Comparison of ENCODE assay signal across 16 mouse cellular contexts in the genomic region with DNA sequence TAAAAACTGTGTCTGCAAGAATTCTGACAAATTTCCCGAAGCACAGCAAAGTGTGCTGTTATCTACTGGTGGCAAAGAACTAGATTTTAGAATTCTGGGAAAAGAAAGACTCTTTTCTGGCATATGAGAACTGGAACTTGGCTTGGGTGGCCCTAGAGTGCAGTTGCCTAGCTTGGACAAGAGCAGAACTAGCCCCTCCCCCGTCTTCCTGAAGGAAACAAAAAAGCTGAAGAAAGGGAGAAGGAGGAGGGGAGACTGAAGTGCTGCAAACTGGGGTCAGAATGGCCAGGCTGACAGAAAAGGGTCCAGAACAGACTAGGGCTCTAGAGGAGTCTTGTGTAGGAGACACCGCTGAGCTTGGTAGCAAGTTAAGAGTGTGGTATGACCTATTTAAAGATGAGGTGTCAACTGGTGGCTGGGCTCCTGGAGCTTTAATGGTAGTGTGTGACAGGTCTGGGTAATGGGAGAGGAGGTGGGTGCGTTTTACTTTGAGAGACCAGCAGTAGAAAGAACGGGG. TPM values are rescaled to one million over a fixed set of nuclear protein-coding genes. Genes with fewer than 3 reads are reported as not detected.
DNase-seq lines count a peak whose midpoint lies in the region; ATAC-seq and TF ChIP-seq lines count a peak whose summit lies in the region.
"Had no signal": no experiment of that assay in that cellular context is flagged by ENCODE, and none has a peak within 500 bp of the region (broad histone marks: within the 10 kb centered on the region; RNA-seq: fewer than 3 reads in every experiment).

No protein-coding gene starts in this region.

- H3K27ac ChIP-seq in heart, embryonic 15.5 days = 0 out of 2 replicates have a peak overlapping the region, but pooled peaks have one; percentile 2
- H3K27ac ChIP-seq in lung, embryonic 16.5 days (ENCODE audit: low read length) = peak overlapping the region; percentile 44; the same call in 1 of the 2 replicates
- peak overlapping the region; percentile 10; the same call in 1 of the 2 replicates for H3K27ac ChIP-seq in limb, embryonic 11.5 days (replicated peaks; ENCODE audit: low read depth, low read length)
- no peak overlapping the region for H3K27ac ChIP-seq in neural tube, embryonic 15.5 days (replicated peaks)
- H3K27ac ChIP-seq: liver, embryonic 12.5 days had no signal

- no peak overlapping the region for H3K4me3 ChIP-seq in heart, embryonic 15.5 days
- no peak overlapping the region for H3K4me3 ChIP-seq in lung, embryonic 16.5 days (ENCODE audit: low read length)
- no peak overlapping the region for H3K4me3 ChIP-seq in lung, adult 2 months (replicated peaks; ENCODE audit: extremely low read depth, low read depth, low read length)
- H3K4me3 ChIP-seq in limb, embryonic 11.5 days (ENCODE audit: low read depth, low read length) = no peak overlapping the region
- no peak overlapping the region for H3K4me3 ChIP-seq in neural tube, embryonic 15.5 days (replicated peaks)
- H3K4me3 ChIP-seq: liver, embryonic 12.5 days had no signal

- H3K36me3 ChIP-seq in heart, embryonic 15.5 days = no peaks in the 10 kb centered on the region
- no peaks in the 10 kb centered on the region for H3K36me3 ChIP-seq in lung, embryonic 16.5 days (ENCODE audit: control insufficient read depth, insufficient read depth, low read length)
- no peaks in the 10 kb centered on the region for H3K36me3 ChIP-seq in limb, embryonic 11.5 days (ENCODE audit: control insufficient read depth, insufficient read depth, low read length)
- no peaks in the 10 kb centered on the region for H3K36me3 ChIP-seq in neural tube, embryonic 15.5 days
- H3K36me3 ChIP-seq: liver, embryonic 12.5 days had no signal

- no peak for TF ChIP-seq CTCF in lung, adult 2 months (IDR thresholded peaks at IDR 0.05; ENCODE audit: insufficient read depth, low read length)

- no peak for DNase-seq in heart, adult 9 months (ENCODE audit: low spot score in 2 of 2)
- DNase-seq in lung, adult 2 months = no peak
- DNase-seq in embryo, embryonic 10 days (ENCODE audit: low spot score) = peak; percentile 31
- DNase-seq in limb, embryonic 11.5 days (ENCODE audit: low spot score) = peak; percentile 34
- DNase-seq in layer of hippocampus, adult 8-10 months (ENCODE audit: low spot score in 2 of 2) = no peak
- DNase-seq: adrenal gland, adult 8-10 months; cerebellum, adult 8-10 months; gastrocnemius, postnatal 36 days; layer of hippocampus, adult 9-11 months had no signal

- H3K9ac ChIP-seq in heart, embryonic 15.5 days = no peak overlapping the region
- no peak overlapping the region for H3K9ac ChIP-seq in lung, embryonic 16.5 days (ENCODE audit: low read length)
- no peak overlapping the region for H3K9ac ChIP-seq in limb, embryonic 11.5 days (ENCODE audit: low read length)
- H3K9ac ChIP-seq in neural tube, embryonic 15.5 days (replicated peaks) = no peak overlapping the region
- H3K9ac ChIP-seq: liver, embryonic 12.5 days had no signal

- WGBS in heart, embryonic 15.5 days = 31% methylated on average over 5 of the region's 5 CpGs
- WGBS in lung, embryonic 16.5 days = 20% methylated on average over 5 of the region's 5 CpGs
- WGBS in lung, adult 2 months = 32% methylated on average over 5 of the region's 5 CpGs
- WGBS in limb, embryonic 11.5 days = 23% methylated on average over 5 of the region's 5 CpGs
- WGBS in neural tube, embryonic 15.5 days = 37% methylated on average over 5 of the region's 5 CpGs

- H3K9me3 ChIP-seq in heart, embryonic 15.5 days (replicated peaks) = no peaks in the 10 kb centered on the region
- H3K9me3 ChIP-seq in lung, embryonic 16.5 days (ENCODE audit: control insufficient read depth, low read length) = no peaks in the 10 kb centered on the region
- no peaks in the 10 kb centered on the region for H3K9me3 ChIP-seq in limb, embryonic 11.5 days (ENCODE audit: control insufficient read depth, low read length)
- no peaks in the 10 kb centered on the region for H3K9me3 ChIP-seq in neural tube, embryonic 15.5 days (replicated peaks)
- H3K9me3 ChIP-seq: liver, embryonic 12.5 days had no signal

- TF ChIP-seq POLR2A in lung, adult 2 months (IDR thresholded peaks at IDR 0.05; ENCODE audit: borderline replicate concordance, extremely low read depth, low read depth, low read length) = no peak

- peaks cover 18% of the 10 kb centered on the region; the same call in 1 of the 2 replicates for H3K4me1 ChIP-seq in heart, embryonic 15.5 days (replicated peaks)
- peaks cover 17% of the 10 kb centered on the region for H3K4me1 ChIP-seq in lung, embryonic 16.5 days (replicated peaks; ENCODE audit: control insufficient read depth, insufficient read depth, low read length)
- no peaks in the 10 kb centered on the region for H3K4me1 ChIP-seq in lung, adult 2 months (ENCODE audit: control insufficient read depth, insufficient read depth, low read length)
- peaks cover 17% of the 10 kb centered on the region for H3K4me1 ChIP-seq in limb, embryonic 11.5 days (ENCODE audit: control insufficient read depth, insufficient read depth, low read length)
- H3K4me1 ChIP-seq in neural tube, embryonic 15.5 days = peaks cover 6% of the 10 kb centered on the region; the same call in 1 of the 2 replicates
- H3K4me1 ChIP-seq: liver, embryonic 12.5 days had no signal

- ATAC-seq in heart, embryonic 15.5 days (replicated peaks; ENCODE audit: insufficient number of reproducible peaks, insufficient read depth, low FRiP score, low read depth) = no peak
- ATAC-seq in lung, embryonic 16.5 days (ENCODE audit: low read depth) = peak; percentile 63; the same call in 1 of the 2 replicates
- ATAC-seq in limb, embryonic 11.5 days (ENCODE audit: insufficient number of reproducible peaks, low FRiP score, low TSS enrichment, low read depth) = no peak
- ATAC-seq in neural tube, embryonic 15.5 days (ENCODE audit: low FRiP score) = no peak
- ATAC-seq: hindbrain, postnatal 0 days; liver, embryonic 12.5 days had no signal

- no peaks in the 10 kb centered on the region for H3K27me3 ChIP-seq in heart, embryonic 15.5 days
- no peaks in the 10 kb centered on the region for H3K27me3 ChIP-seq in lung, embryonic 16.5 days (ENCODE audit: control insufficient read depth, insufficient read depth, low read depth, low read length)
- H3K27me3 ChIP-seq in limb, embryonic 11.5 days (ENCODE audit: control insufficient read depth, insufficient read depth, low read length) = no peaks in the 10 kb centered on the region
- H3K27me3 ChIP-seq in neural tube, embryonic 15.5 days (replicated peaks) = no peaks in the 10 kb centered on the region

- H3K4me2 ChIP-seq in heart, embryonic 15.5 days = no peak overlapping the region
- peak overlapping the region; percentile 4; the same call in 1 of the 2 replicates for H3K4me2 ChIP-seq in lung, embryonic 16.5 days (ENCODE audit: low read depth, low read length)
- H3K4me2 ChIP-seq in limb, embryonic 11.5 days (ENCODE audit: low read depth, severe bottlenecking) = no peak overlapping the region
- H3K4me2 ChIP-seq in neural tube, embryonic 15.5 days = no peak overlapping the region
- H3K4me2 ChIP-seq: liver, embryonic 12.5 days had no signal

RNA-seq across cellular contexts. Expression of gene Sox11, which starts 31.0 kb away (rescaled TPM):
- polyA plus RNA-seq in heart, embryonic 15.5 days (2015; fragmentation: Nextera tagmentation; extraction: Ambion mirVana) = 13.6 and 13.7 TPM in 2 replicates
- polyA plus RNA-seq in lung, embryonic 16.5 days (2015; fragmentation: Nextera tagmentation; extraction: Ambion mirVana) = 25.4 and 29.0 TPM in 2 replicates
- 5.4 and 5.9 TPM in 2 replicates for polyA plus RNA-seq in lung, adult 2 months (2012; rRNA removed)
- polyA plus RNA-seq in limb, embryonic 11.5 days (2014; fragmentation: Nextera tagmentation; extraction: Ambion mirVana) = 349 and 356 TPM in 2 replicates
- 156 and 197 TPM in 2 replicates for polyA plus RNA-seq in neural tube, embryonic 15.5 days (2015; fragmentation: Nextera tagmentation; extraction: Ambion mirVana)
- total RNA-seq in layer of hippocampus, adult 8-10 months (2022) = 10 to 100 TPM in 3 of 4 experiments, 1 to 10 TPM in 1; 9.1 to 15.7 (median 11.9) TPM
- total RNA-seq: megakaryocyte progenitor cell, adult 5-6 weeks; monocyte, adult 5-6 weeks had no signal

Comparison
In these comparisons a context has a peak if more than half of its experiments do, and no peak if none do; other contexts are left out.
1. DNase-seq: peak in embryo, embryonic 10 days (single experiment) and limb, embryonic 11.5 days (single experiment); none in heart, adult 9 months (0 of 2), lung, adult 2 months (single experiment) and layer of hippocampus, adult 8-10 months (0 of 2).